Mouse (Mus musculus) brain, embryonic 14.5 days (tissue): ENCODE results near the gene Ehbp1. TPM values are rescaled to one million over a fixed set of nuclear protein-coding genes. Genes with fewer than 3 reads are reported as not detected.

Experiments used
- DNase-seq: peaks from one replicate; pipeline ENCODE4 v3.0.0-alpha.2; 2011; ENCODE audit warnings: low read depth
- CTCF ChIP-seq: fragments of 200-500 bp; IDR thresholded peaks from 2 replicates; pipeline ENCODE4 v1.5.1; 2012; ENCODE audit warnings: inconsistent platforms, mild to moderate bottlenecking, moderate library complexity, borderline replicate concordance; ENCODE audit not compliant: insufficient read depth, insufficient read length; ENCODE audit errors: extremely low read depth
- POLR2A ChIP-seq: fragments of 200-500 bp; IDR thresholded peaks from 2 replicates; pipeline ENCODE4 v1.6.1; 2012; ENCODE audit warnings: mild to moderate bottlenecking, inconsistent platforms, borderline replicate concordance; ENCODE audit not compliant: poor library complexity, insufficient read depth, insufficient read length, severe bottlenecking; ENCODE audit errors: extremely low read depth
- polyA plus RNA-seq: library from polyadenylated mRNA; depleted of rRNA; stranded (reverse); fragments of >200 nt; gene quantifications from 2 replicates; pipeline ENCODE4 v1.2.3, GENCODE M21; 2012

Gene Ehbp1
- polyA plus RNA-seq, 1 experiment, result 42.8 TPM

GRCm38 (mm10) chr11:22216941-22217340 lies 125.2 kb downstream of the Ehbp1 start:
- DNase-seq, result no peak
- TF ChIP-seq CTCF (no peak), POLR2A (no peak)

- no peak for TF ChIP-seq POLR2A
- TF ChIP-seq CTCF, result peak; percentile 48; the same call in 1 of the 2 replicates
- DNase-seq, result peak; percentile 89
Measured at GRCm38 (mm10) chr11:22206611-22207010, 135.5 kb downstream of the Ehbp1 start.

GRCm38 (mm10) chr11:22206191-22206590 lies 135.9 kb downstream of the Ehbp1 start:
- peak; percentile 46 for DNase-seq
- no peak for TF ChIP-seq CTCF
- TF ChIP-seq POLR2A, result no peak

- no peak for TF ChIP-seq CTCF
- no peak for TF ChIP-seq POLR2A
- no peak for DNase-seq
Measured at GRCm38 (mm10) chr11:22203413-22203812, 138.7 kb downstream of the Ehbp1 start.

- peak; percentile 48 for DNase-seq
- TF ChIP-seq POLR2A (no peak), CTCF (no peak)
Measured at GRCm38 (mm10) chr11:22201125-22201524, 141.0 kb downstream of the Ehbp1 start.

GRCm38 (mm10) chr11:22199881-22200280 lies 142.2 kb downstream of the Ehbp1 start:
- TF ChIP-seq CTCF, result no peak
- no peak for TF ChIP-seq POLR2A
- peak; percentile 38 for DNase-seq

GRCm38 (mm10) chr11:22198406-22198805 lies 143.7 kb downstream of the Ehbp1 start:
- no peak for TF ChIP-seq CTCF
- TF ChIP-seq POLR2A, result no peak
- DNase-seq, result no peak

GRCm38 (mm10) chr11:22197935-22198334 lies 144.2 kb downstream of the Ehbp1 start:
- TF ChIP-seq CTCF (no peak), POLR2A (no peak)
- DNase-seq, result no peak

GRCm38 (mm10) chr11:22196776-22197175 lies 145.3 kb downstream of the Ehbp1 start:
- no peak for DNase-seq
- TF ChIP-seq POLR2A (no peak), CTCF (no peak)

GRCm38 (mm10) chr11:22194607-22195006 lies 147.5 kb downstream of the Ehbp1 start:
- no peak for DNase-seq
- TF ChIP-seq POLR2A, result no peak
- TF ChIP-seq CTCF, result no peak

GRCm38 (mm10) chr11:22190576-22190975 lies 151.5 kb downstream of the Ehbp1 start:
- DNase-seq, result no peak
- no peak for TF ChIP-seq CTCF
- no peak for TF ChIP-seq POLR2A

- TF ChIP-seq CTCF, result no peak
- no peak for TF ChIP-seq POLR2A
- DNase-seq, result no peak
Measured at GRCm38 (mm10) chr11:22189970-22190369, 152.1 kb downstream of the Ehbp1 start.
